Mouse (Mus musculus) forebrain, embryonic 16.5 days (tissue): ENCODE data around the gene Atp6v1fnb. TPM values are rescaled to one million over a fixed set of nuclear protein-coding genes. Genes with fewer than 3 reads are reported as not detected.
A peak's percentile ranks its signal among the peaks of the same experiment; 100 is the strongest.

ENCODE experiments used
- ATAC-seq: fragments of 200-750 bp; cut with Nextera tagmentation; 2 replicates; pipeline ENCODE4 v1.8.0; 2017; ENCODE audit warnings: mild to moderate bottlenecking, moderate library complexity
- H3K27ac ChIP-seq: fragments of 300-500 bp; sonication (generic); 2 replicates; pipeline ENCODE4 v1.5.1; 2014; ENCODE audit warnings: low read length, control low read depth
- H3K27me3 ChIP-seq: fragments of 300-500 bp; sonication (generic); replicated peaks from 2 replicates; pipeline ENCODE4 v1.6.1; 2014; ENCODE audit warnings: low read length; ENCODE audit not compliant: control insufficient read depth, insufficient read depth
- H3K36me3 ChIP-seq: fragments of 300-500 bp; sonication (generic); 2 replicates; pipeline ENCODE4 v1.6.1; 2014; ENCODE audit not compliant: control insufficient read depth, insufficient read depth
- H3K4me1 ChIP-seq: fragments of 300-500 bp; sonication (generic); replicated peaks from 2 replicates; pipeline ENCODE4 v1.6.1; 2014; ENCODE audit warnings: low read length; ENCODE audit not compliant: control insufficient read depth, insufficient read depth
- H3K4me2 ChIP-seq: fragments of 300-500 bp; sonication (generic); 2 replicates; pipeline ENCODE4 v1.6.1; 2014; ENCODE audit warnings: mild to moderate bottlenecking, low read length, control low read depth
- H3K4me3 ChIP-seq: fragments of 300-500 bp; sonication (generic); replicated peaks from 2 replicates; pipeline ENCODE4 v1.5.1; 2014; ENCODE audit warnings: mild to moderate bottlenecking, low read length, control low read depth
- H3K9ac ChIP-seq: fragments of 300-500 bp; sonication (generic); replicated peaks from 2 replicates; pipeline ENCODE4 v1.6.1; 2014; ENCODE audit warnings: low read depth, low read length, control low read depth
- H3K9me3 ChIP-seq: fragments of 300-500 bp; sonication (generic); 2 replicates; pipeline ENCODE4 v1.6.1; 2016; ENCODE audit warnings: low read length; ENCODE audit not compliant: control insufficient read depth
- WGBS: fragments of 180-500 bp; shearing (Covaris S2); extraction: QIAGEN DNeasy Blood & Tissue Kit; methylation state at CpG from one replicate; pipeline ENCODE4 v1.1.7; 2014; 5-methylcytosine and 5-hydroxymethylcytosine counted together
- polyA plus RNA-seq: library from polyadenylated mRNA; unstranded; fragments of >200 nt; fragmentation: Nextera tagmentation; extraction: Ambion mirVana; gene quantifications from 2 replicates; pipeline ENCODE4 v1.2.1, GENCODE M21; 2015

Atp6v1fnb gene
- polyA plus RNA-seq, 1 experiment from 2014 or later = not detected

DNA sequence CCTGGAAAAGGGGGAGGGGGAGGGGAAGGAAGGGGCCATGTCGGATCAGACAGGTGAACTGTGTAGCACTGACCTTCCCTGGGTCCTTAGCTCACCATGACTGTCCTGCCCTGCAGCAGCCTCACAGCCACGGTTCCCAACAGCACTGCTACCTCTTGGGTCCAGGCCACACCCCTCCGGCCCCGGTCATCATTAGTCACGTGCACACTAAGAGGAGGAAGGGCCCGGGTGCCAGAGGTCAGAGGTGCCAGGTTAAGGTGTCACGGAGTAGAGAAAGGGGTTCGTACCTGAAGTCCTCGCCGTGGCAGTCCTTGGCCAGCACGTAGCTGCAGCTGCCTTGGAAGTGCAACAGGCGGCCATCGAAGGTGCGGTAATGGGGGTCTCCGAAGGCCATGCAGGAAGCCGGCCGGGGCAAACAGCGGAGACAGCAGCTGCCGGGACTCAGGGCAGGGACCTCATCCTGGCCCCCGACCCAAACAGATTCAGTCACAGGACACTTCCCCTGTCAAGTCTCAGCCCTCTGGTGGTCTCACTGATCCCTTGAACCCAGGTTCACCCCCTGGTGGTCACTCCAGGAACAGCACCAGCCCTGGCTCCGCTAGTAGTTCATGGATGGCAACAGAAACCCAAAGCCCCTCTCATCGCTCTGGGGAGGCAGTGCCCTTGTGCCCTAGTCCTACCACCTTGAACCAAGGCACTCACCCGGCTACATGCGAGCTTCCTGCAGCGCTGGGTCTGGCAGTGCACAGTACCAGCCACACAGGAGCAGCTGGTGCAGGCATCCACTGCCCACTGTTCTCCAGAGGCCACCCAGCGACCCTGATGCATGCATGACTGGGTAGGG is 13.7 kb downstream of the Atp6v1fnb start:
- H3K4me3 ChIP-seq = peak overlapping the region; percentile 26
- peak overlapping the region; percentile 57 for H3K4me2 ChIP-seq
- H3K27me3 ChIP-seq = no peaks in the 10 kb centered on the region
- peak; percentile 66 for ATAC-seq
- H3K9me3 ChIP-seq = no peaks in the 10 kb centered on the region
- 5% methylated on average over 26 of the region's 26 CpGs for WGBS
- no peaks in the 10 kb centered on the region for H3K36me3 ChIP-seq
- H3K9ac ChIP-seq = peak overlapping the region; percentile 37; the same call in 1 of the 2 replicates
- peaks cover 4% of the 10 kb centered on the region; the same call in 1 of the 2 replicates for H3K4me1 ChIP-seq
- H3K27ac ChIP-seq = no peak overlapping the region

DNA sequence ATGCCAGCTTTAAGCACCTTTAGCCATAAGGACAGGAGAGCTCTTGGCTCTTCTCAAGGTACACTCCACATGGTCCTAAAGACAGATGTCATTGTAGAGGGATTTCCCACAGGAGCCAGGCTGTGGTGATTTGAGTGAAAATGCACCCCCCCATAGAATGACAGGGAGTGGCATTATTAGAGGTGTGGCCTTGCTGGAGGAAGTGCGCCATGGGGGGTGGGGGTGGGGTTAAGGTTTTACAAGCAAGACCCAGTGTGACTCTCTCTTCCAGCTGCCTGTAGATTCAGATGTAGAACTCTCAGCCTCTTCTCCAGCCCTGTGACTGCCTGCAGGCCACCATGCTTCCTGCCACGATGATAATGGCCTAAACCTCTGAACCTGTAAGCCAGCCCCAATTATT is 14.7 kb downstream of the Atp6v1fnb start:
- H3K4me1 ChIP-seq = peaks cover 4% of the 10 kb centered on the region; the same call in 1 of the 2 replicates
- no peak overlapping the region for H3K4me2 ChIP-seq
- 49% methylated on average over 2 of the region's 2 CpGs for WGBS
- H3K4me3 ChIP-seq = no peak overlapping the region
- H3K9me3 ChIP-seq = no peaks in the 10 kb centered on the region
- no peak overlapping the region for H3K9ac ChIP-seq
- H3K36me3 ChIP-seq = no peaks in the 10 kb centered on the region
- H3K27ac ChIP-seq = no peak overlapping the region
- no peak for ATAC-seq
- H3K27me3 ChIP-seq = no peaks in the 10 kb centered on the region

DNA sequence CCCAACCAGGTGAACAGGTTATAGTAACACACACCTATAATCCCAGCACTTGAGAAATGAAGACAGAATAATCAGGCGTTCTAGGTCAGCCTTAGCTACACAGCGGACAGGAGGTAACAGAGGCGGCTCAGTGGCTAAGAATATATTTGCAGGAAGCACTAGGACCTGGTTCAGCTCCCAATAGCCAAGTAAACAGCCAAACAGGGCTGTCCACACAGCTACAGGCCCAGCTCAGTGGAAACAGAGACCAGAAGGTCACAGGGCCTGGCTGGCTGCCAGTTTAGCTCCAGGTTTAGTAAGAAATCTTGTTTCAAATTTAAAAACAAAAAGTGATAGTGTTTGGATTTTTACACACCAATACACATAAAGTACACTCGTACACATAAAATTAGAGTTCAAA is 22.9 kb downstream of the Atp6v1fnb start:
- no peaks in the 10 kb centered on the region for H3K4me1 ChIP-seq
- no peak for ATAC-seq
- WGBS = 88% methylated on average over 4 of the region's 4 CpGs

DNA sequence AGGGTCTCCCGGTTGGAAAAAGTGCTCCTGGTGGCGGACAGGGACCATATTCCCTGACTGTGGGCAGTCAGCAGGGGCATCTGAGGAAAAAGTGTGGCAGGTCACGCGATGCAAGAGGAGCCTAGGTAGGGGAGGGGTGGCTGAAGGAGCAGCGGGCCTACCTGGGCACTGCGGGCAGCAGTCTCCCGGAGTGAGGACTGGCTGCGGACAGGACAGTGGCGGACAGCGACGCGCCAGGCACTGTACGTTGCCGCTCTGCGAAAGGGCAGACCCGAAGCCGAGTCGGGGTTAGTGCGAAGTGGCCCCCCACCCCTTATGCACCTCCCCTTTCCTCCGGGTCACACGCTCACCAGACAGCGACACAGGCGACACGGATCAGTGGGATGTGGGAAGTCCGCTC is 25.0 kb downstream of the Atp6v1fnb start:
- H3K9me3 ChIP-seq = no peaks in the 10 kb centered on the region
- 13% methylated on average over 25 of the region's 25 CpGs for WGBS
- H3K4me1 ChIP-seq = no peaks in the 10 kb centered on the region
- no peak for ATAC-seq
- no peak overlapping the region for H3K4me3 ChIP-seq
- H3K27me3 ChIP-seq = peaks cover 27% of the 10 kb centered on the region
- no peak overlapping the region for H3K27ac ChIP-seq
- H3K4me2 ChIP-seq = no peak overlapping the region
- H3K9ac ChIP-seq = no peak overlapping the region
- no peaks in the 10 kb centered on the region for H3K36me3 ChIP-seq

More for the DNA sequence above, 22.9 kb downstream of the Atp6v1fnb start:
- no peaks in the 10 kb centered on the region for H3K36me3 ChIP-seq
- H3K27ac ChIP-seq = no peak overlapping the region
- no peak overlapping the region for H3K4me3 ChIP-seq
- peaks cover 27% of the 10 kb centered on the region for H3K27me3 ChIP-seq
- H3K9me3 ChIP-seq = no peaks in the 10 kb centered on the region
- no peak overlapping the region for H3K9ac ChIP-seq
- H3K4me2 ChIP-seq = no peak overlapping the region

DNA sequence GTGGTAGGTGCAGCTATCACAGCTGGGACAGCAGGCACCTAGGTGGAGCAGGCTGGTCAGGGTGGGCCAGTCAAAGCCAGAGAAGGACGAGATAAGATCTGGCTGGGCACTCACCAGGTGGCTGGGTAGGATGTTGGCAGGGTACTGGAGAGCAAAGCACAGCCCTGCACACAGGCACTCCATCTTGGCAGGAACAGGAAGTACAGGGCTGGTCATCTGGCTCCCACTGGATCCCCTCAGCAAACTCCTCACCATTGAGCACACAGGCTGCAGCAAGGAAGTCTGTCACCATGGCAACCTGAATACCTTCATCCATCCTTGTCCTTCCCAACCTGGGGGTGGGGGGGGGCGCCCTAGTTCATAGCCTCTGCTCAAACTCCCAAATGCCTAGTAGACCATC is 26.6 kb downstream of the Atp6v1fnb start:
- Histone ChIP-seq H3K36me3 (no peaks in the 10 kb centered on the region), H3K9me3 (no peaks in the 10 kb centered on the region), H3K4me1 (no peaks in the 10 kb centered on the region), H3K9ac (no peak overlapping the region), H3K27me3 (peaks cover 27% of the 10 kb centered on the region), H3K4me3 (no peak overlapping the region), H3K4me2 (no peak overlapping the region), H3K27ac (no peak overlapping the region)
- 32% methylated on average over 2 of the region's 2 CpGs for WGBS
- ATAC-seq = no peak

DNA sequence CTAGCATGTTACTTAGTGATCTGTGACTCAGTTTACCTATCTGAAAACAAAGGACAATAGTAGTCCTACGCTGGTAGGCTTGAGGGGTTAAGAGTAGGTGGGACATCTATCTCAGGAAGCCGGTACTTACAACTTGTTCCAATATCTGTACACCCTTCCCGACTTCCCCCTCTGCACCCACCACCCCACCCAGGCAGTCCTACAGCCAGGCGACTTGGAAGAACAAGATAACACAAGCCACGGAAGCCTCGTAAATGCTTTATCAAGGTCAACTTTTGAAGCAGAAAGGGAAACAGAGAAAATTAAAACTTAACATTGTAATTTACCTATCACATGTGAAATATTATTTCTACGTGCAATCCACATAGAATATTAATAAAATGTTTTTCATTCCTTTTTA is 28.9 kb downstream of the Atp6v1fnb start:
- 95% methylated on average over 7 of the region's 7 CpGs for WGBS
- no peak for ATAC-seq
- H3K36me3 ChIP-seq = no peaks in the 10 kb centered on the region

DNA sequence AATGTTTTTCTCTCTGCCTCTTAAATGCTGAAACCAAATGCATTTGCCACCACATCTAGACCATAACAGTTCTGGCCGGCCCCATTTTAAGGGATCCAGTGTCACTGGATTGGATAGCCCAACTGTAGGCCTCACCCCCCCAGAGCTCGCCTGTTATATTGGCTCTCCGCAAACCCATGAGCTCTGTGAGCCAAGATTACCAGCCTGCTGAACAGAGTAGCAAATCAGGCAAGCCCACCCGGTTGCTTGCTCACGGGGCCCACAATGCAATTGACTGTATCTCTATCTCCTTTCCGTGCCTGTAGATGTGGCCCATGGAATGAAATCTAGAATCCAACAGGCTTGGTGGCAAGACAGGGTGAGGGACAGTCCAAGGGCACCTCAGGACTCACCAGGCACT is 29.6 kb downstream of the Atp6v1fnb start:
- H3K9me3 ChIP-seq = no peaks in the 10 kb centered on the region
- no peak overlapping the region for H3K4me2 ChIP-seq
- no peak for ATAC-seq
- WGBS = 87% methylated on average over 6 of the region's 6 CpGs
- H3K36me3 ChIP-seq = no peaks in the 10 kb centered on the region
- H3K9ac ChIP-seq = no peak overlapping the region
- H3K4me3 ChIP-seq = no peak overlapping the region
- H3K27ac ChIP-seq = no peak overlapping the region
- H3K27me3 ChIP-seq = peaks cover 20% of the 10 kb centered on the region
- no peaks in the 10 kb centered on the region for H3K4me1 ChIP-seq

More for the DNA sequence above, 28.9 kb downstream of the Atp6v1fnb start:
- Histone ChIP-seq H3K4me2 (no peak overlapping the region), H3K4me3 (no peak overlapping the region), H3K27me3 (peaks cover 27% of the 10 kb centered on the region), H3K4me1 (no peaks in the 10 kb centered on the region), H3K27ac (no peak overlapping the region), H3K9ac (no peak overlapping the region), H3K9me3 (no peaks in the 10 kb centered on the region)

DNA sequence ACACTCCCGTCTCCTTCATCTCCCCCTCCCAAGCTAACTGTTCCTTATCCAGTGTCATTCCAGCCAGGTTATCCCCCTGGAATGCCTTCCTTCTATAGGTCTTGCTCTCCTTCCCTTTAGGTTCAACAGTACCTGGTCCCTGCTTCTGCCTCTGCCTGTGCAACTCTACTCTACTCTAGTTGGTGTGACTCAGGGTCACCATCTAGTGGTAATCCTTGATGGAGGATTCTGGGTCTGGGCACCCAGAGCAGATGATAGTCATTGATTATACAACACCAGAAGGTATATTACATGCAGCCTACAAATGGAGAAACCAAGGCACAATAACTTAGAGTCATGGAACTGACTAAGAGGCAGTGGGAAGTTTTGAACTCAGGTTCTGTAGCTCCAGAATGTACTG is 30.4 kb downstream of the Atp6v1fnb start:
- no peak for ATAC-seq
- H3K36me3 ChIP-seq = no peaks in the 10 kb centered on the region
- H3K4me3 ChIP-seq = no peak overlapping the region
- H3K4me1 ChIP-seq = no peaks in the 10 kb centered on the region
- H3K4me2 ChIP-seq = no peak overlapping the region
- H3K9ac ChIP-seq = no peak overlapping the region
- no peaks in the 10 kb centered on the region for H3K9me3 ChIP-seq
- no peak overlapping the region for H3K27ac ChIP-seq
- peaks cover 17% of the 10 kb centered on the region for H3K27me3 ChIP-seq
- WGBS = 100% methylated on average over 1 of the region's 1 CpGs

DNA sequence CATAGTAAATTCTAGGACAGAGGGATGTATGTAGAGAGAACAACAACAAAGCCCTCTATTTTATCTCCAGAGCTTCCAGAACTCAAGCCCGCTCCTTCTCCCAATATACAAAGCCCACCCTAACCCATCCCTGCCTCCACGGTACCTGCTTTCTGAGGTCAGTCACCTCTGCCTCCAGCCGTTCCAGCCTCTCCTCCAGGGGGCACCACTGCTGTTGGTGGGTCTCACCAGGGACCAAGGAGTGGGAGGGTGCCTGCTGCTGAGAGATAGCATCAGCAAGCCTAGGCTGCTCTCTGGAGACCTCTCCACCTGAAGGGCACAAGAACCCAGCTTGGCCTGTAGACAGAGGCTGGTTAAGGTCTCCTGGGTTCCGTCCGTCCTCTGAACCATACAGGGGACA is 34.3 kb downstream of the Atp6v1fnb start:
- ATAC-seq = no peak
- H3K27me3 ChIP-seq = peaks cover 15% of the 10 kb centered on the region
- H3K9me3 ChIP-seq = no peaks in the 10 kb centered on the region
- H3K27ac ChIP-seq = no peak overlapping the region
- H3K4me3 ChIP-seq = no peak overlapping the region
- H3K4me1 ChIP-seq = peaks cover 3% of the 10 kb centered on the region; the same call in 1 of the 2 replicates
- no peak overlapping the region for H3K9ac ChIP-seq
- no peak overlapping the region for H3K4me2 ChIP-seq
- no peaks in the 10 kb centered on the region for H3K36me3 ChIP-seq
- WGBS = 91% methylated on average over 5 of the region's 5 CpGs
